Mouse (Mus musculus): ENCODE data around the gene Wfdc11. TPM values are rescaled to one million over a fixed set of nuclear protein-coding genes. Genes with fewer than 3 reads are reported as not detected.

The Wfdc11 gene
- total and polyA plus RNA-seq, 3 experiments, result not detected

- Histone ChIP-seq H3K9me3 (replicated peaks; ENCODE audit: low read length) (peaks cover 8% of the 10 kb centered on the region), H3K4me1 (ENCODE audit: control insufficient read depth in 1 of 2, insufficient read depth in 2 of 2) (0 out of 4 replicates have a peak, but pooled peaks cover 0 to 2% of the 10 kb centered on the region in 2 experiments), H3K27me3 (replicated peaks) (peaks cover 74% of the 10 kb centered on the region), H3K9ac (ENCODE audit: insufficient read depth, low read depth) (no peak overlapping the region), H3K27ac (ENCODE audit: insufficient read depth, low read depth) (no peak overlapping the region), H3K4me2 (ENCODE audit: insufficient read depth, low read depth, poor library complexity, severe bottlenecking) (no peak overlapping the region), H3K4me3 (replicated peaks in 1 of 3; ENCODE audit: low read depth in 2 of 3, low read length in 2 of 3, poor library complexity in 1 of 3) (no peak overlapping the region), H3K36me3 (replicated peaks in 1 of 2; ENCODE audit: control insufficient read depth in 1 of 2, insufficient read depth in 1 of 2, low read length in 1 of 2) (no peaks in the 10 kb centered on the region), H3K79me2 (replicated peaks; ENCODE audit: control insufficient read depth, extremely low read depth, insufficient read depth, poor library complexity, severe bottlenecking) (no peaks in the 10 kb centered on the region)
- DNase-seq (ENCODE audit: extremely low read depth), result no peak
- dilution Hi-C loops (cut with MboI; ENCODE audit: extremely low pct_ligation_motif_present, extremely low pct_unique_long_range_greater_than_20kb, low sequenced_read_pairs), result no loop called here
- in situ Hi-C loops (cut with MboI; ENCODE audit: low pct_ligation_motif_present, low pct_unique_long_range_greater_than_20kb, low sequenced_read_pairs), result no loop called here
- TF ChIP-seq JUN (IDR thresholded peaks at IDR 0.05; ENCODE audit: insufficient read depth, low read depth, low read length) (no peak), CHD2 (IDR thresholded peaks at IDR 0.05; ENCODE audit: low read length) (no peak), MAFK (IDR thresholded peaks at IDR 0.05; ENCODE audit: insufficient replicate concordance, low read length) (no peak), MYC (IDR thresholded peaks at IDR 0.05; ENCODE audit: low read depth, low read length) (no peak), HCFC1 (IDR thresholded peaks at IDR 0.05; ENCODE audit: low read depth, low read length) (no peak), EP300 (IDR thresholded peaks at IDR 0.05; ENCODE audit: low read length) (no peak), SMC3 (IDR thresholded peaks at IDR 0.05; ENCODE audit: low read depth, low read length) (no peak), USF2 (conservative IDR thresholded peaks at IDR 0.05; ENCODE audit: low read depth, low read length) (no peak), MEF2A (IDR thresholded peaks at IDR 0.05; ENCODE audit: borderline replicate concordance, low read depth, low read length) (no peak), JUND (conservative IDR thresholded peaks at IDR 0.05; ENCODE audit: low read depth, low read length) (no peak)
Observed at GRCm38 (mm10) chr2:164705328-164705727, 31.4 kb upstream of the Wfdc11 start.

GRCm38 (mm10) chr2:164704235-164704634 is 30.3 kb upstream of the Wfdc11 start:
- TF ChIP-seq MAFK (IDR thresholded peaks at IDR 0.05; ENCODE audit: insufficient replicate concordance, low read length) (no peak), CTCF (conservative IDR thresholded peaks at IDR 0.05 in 1 of 2, IDR thresholded peaks at IDR 0.05 in 1 of 2; ENCODE audit: low read depth in 2 of 2, low read length in 2 of 2) (peak in 1 of 2 experiments; percentile 13; a peak in 2 of 4 replicates), CHD2 (IDR thresholded peaks at IDR 0.05; ENCODE audit: low read length) (no peak), USF2 (conservative IDR thresholded peaks at IDR 0.05; ENCODE audit: low read depth, low read length) (no peak), ZNF384 (IDR thresholded peaks at IDR 0.05; ENCODE audit: low read depth, low read length) (no peak), ZMIZ1 (IDR thresholded peaks at IDR 0.05; ENCODE audit: low read depth, low read length) (no peak), MYC (IDR thresholded peaks at IDR 0.05; ENCODE audit: low read depth, low read length) (no peak)
- peaks cover 8% of the 10 kb centered on the region for H3K9me3 ChIP-seq (replicated peaks; ENCODE audit: low read length)
- no peak overlapping the region for H3K27ac ChIP-seq (ENCODE audit: insufficient read depth, low read depth)
- H3K79me2 ChIP-seq (replicated peaks; ENCODE audit: control insufficient read depth, extremely low read depth, insufficient read depth, poor library complexity, severe bottlenecking), result no peaks in the 10 kb centered on the region
- no peak overlapping the region for H3K4me2 ChIP-seq (ENCODE audit: insufficient read depth, low read depth, poor library complexity, severe bottlenecking)
- H3K36me3 ChIP-seq (replicated peaks in 1 of 2; ENCODE audit: control insufficient read depth in 1 of 2, insufficient read depth in 1 of 2, low read length in 1 of 2), result no peaks in the 10 kb centered on the region
- no peak for DNase-seq (ENCODE audit: extremely low read depth)
- H3K4me1 ChIP-seq (ENCODE audit: control insufficient read depth in 1 of 2, insufficient read depth in 2 of 2), result 0 out of 4 replicates have a peak, but pooled peaks cover 0 to 2% of the 10 kb centered on the region in 2 experiments
- dilution Hi-C loops (cut with MboI; ENCODE audit: extremely low pct_ligation_motif_present, extremely low pct_unique_long_range_greater_than_20kb, low sequenced_read_pairs) (no loop called here), in situ Hi-C loops (cut with MboI; ENCODE audit: low pct_ligation_motif_present, low pct_unique_long_range_greater_than_20kb, low sequenced_read_pairs) (no loop called here)
- H3K27me3 ChIP-seq (replicated peaks), result peaks cover 77% of the 10 kb centered on the region
- H3K9ac ChIP-seq (ENCODE audit: insufficient read depth, low read depth), result no peak overlapping the region
- no peak overlapping the region for H3K4me3 ChIP-seq (replicated peaks in 1 of 3; ENCODE audit: low read depth in 2 of 3, low read length in 2 of 3, poor library complexity in 1 of 3)

- in situ Hi-C loops (cut with MboI; ENCODE audit: low pct_ligation_motif_present, low pct_unique_long_range_greater_than_20kb, low sequenced_read_pairs), result no loop called here
- H3K9me3 ChIP-seq (replicated peaks; ENCODE audit: low read length), result peaks cover 8% of the 10 kb centered on the region
- peaks cover 77% of the 10 kb centered on the region for H3K27me3 ChIP-seq (replicated peaks)
- H3K4me3 ChIP-seq (replicated peaks in 1 of 3; ENCODE audit: low read depth in 2 of 3, low read length in 2 of 3, poor library complexity in 1 of 3), result no peak overlapping the region
- H3K9ac ChIP-seq (ENCODE audit: insufficient read depth, low read depth), result no peak overlapping the region
- dilution Hi-C loops (cut with MboI; ENCODE audit: extremely low pct_ligation_motif_present, extremely low pct_unique_long_range_greater_than_20kb, low sequenced_read_pairs), result no loop called here
- no peak overlapping the region for H3K27ac ChIP-seq (ENCODE audit: insufficient read depth, low read depth)
- no peak for DNase-seq (ENCODE audit: extremely low read depth)
- 0 out of 4 replicates have a peak, but pooled peaks cover 0 to 2% of the 10 kb centered on the region in 2 experiments for H3K4me1 ChIP-seq (ENCODE audit: control insufficient read depth in 1 of 2, insufficient read depth in 2 of 2)
- H3K36me3 ChIP-seq (replicated peaks in 1 of 2; ENCODE audit: control insufficient read depth in 1 of 2, insufficient read depth in 1 of 2, low read length in 1 of 2), result no peaks in the 10 kb centered on the region
- H3K79me2 ChIP-seq (replicated peaks; ENCODE audit: control insufficient read depth, extremely low read depth, insufficient read depth, poor library complexity, severe bottlenecking), result no peaks in the 10 kb centered on the region
- no peak for TF ChIP-seq ZKSCAN1 (IDR thresholded peaks at IDR 0.05; ENCODE audit: borderline replicate concordance, low read depth, low read length)
- H3K4me2 ChIP-seq (ENCODE audit: insufficient read depth, low read depth, poor library complexity, severe bottlenecking), result no peak overlapping the region
Observed at GRCm38 (mm10) chr2:164701761-164702160, 27.9 kb upstream of the Wfdc11 start.

Data from CH12.LX (cell line).